Mouse (Mus musculus): ENCODE data around the gene Fat1.
A peak's percentile ranks its signal among the peaks of the same experiment; 100 is the strongest.
"Not testable (repeated sequence)": the region's sequence is repeated elsewhere in the genome, so short reads cannot be mapped to it uniquely, and the experiment has no call there.

Fat1 gene

DNA sequence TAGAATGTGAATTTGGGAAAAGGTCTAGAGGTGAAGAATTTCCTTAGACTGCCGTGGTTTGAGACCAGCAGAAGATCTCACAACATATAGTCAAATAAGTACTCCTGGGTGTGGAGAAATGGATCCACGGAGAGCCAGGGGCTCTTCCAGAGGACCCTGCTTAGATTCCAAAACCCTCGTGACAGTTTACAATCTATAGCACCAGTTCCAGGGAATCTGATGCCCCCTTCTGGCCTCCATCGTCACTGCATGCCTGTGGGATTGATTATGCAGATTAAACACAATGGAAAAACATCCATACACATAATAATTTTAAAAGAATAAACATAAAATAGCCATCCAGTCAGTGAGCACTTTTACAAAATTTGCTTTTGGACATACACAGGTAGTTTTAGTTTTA lies 75.4 kb downstream of the Fat1 start:
- DNase-seq, result peak; percentile 74 to 75

DNA sequence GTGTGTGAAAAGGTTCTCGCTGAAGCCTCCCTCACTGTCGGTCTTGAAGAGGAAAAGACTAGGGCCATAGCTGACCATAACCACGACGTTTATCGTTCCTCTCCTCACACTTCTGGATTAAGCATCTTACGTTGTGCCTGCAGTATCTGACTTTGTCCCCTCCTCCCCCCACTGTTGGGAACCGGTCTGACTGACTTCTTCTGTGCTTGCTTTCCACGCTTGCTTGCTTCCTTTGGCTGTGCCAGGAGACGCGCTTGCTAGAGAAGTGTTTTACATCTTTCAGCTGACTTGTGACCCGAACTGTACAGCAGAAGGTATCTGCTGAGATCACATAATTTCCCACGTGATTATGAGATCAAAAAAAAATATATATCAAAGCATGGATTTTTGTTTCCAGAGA lies 76.5 kb downstream of the Fat1 start:
- peak; percentile 52 to 65 for DNase-seq

DNA sequence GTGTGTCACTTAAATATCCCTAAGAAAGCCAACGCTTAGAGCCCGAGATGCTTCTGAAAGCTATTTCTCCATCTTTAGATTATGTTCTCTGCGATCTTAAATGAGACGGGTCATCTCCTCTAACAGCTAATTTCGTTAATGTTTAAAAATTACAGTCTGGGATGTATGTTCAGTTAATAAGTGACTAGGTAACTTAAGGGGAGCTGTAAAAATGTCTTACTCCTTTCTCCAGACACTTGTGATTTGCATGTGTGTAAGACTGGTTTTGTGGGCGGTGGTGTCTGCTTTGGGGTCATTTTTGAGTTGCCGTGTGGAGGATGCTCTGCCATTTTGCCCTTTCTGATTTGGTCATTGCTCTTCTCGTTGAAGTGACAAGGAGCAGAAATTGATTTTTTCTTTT lies 78.6 kb downstream of the Fat1 start:
- DNase-seq, result no peak

DNA sequence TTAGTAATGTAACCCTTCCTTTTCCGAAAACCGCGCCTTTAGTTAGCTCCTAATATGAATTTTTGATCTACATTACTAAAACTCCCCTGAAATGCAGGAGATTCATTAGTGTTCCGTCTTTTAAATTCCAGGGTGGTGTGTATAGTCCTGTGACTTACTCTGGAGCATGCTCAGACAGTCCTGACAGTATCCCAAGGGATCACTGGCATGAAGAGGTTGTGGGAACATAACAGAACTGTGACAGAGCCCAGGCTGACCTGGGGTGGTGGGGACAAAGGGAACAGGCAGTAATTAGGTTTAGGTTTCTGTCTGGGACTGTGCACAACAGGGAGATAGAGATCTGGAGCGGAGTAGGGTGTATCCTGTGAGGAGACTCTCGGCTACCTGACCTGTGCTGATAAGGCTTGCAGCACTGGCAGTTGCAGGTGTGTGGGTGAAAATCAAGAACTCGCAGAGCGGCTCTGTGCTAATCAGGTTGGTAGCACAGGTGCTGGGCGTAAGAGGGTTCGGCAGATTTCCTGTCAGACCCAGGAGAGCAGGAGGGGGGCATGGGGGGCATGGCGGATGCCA lies 79.3 kb downstream of the Fat1 start:
- no peak for DNase-seq

DNA sequence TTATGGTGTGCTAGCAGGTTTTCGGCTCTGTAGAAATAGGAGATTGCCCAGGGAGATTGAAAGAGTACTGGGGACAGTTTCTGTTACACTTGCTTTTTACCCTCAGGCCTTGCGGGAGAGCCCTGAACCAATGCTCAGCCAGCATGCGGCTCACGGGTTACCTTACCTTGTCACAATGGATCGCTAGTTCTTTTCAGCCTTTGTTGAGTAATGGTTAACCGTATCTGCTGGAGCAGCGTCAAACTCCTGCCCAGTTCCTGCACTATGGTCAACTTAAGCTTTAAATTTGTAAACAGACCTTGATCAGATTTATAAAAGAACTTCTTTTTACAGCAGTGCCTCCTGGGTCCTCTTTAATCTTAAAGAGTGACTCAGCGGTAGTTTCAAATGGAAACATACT lies 80.6 kb downstream of the Fat1 start:
- no peak for DNase-seq

DNA sequence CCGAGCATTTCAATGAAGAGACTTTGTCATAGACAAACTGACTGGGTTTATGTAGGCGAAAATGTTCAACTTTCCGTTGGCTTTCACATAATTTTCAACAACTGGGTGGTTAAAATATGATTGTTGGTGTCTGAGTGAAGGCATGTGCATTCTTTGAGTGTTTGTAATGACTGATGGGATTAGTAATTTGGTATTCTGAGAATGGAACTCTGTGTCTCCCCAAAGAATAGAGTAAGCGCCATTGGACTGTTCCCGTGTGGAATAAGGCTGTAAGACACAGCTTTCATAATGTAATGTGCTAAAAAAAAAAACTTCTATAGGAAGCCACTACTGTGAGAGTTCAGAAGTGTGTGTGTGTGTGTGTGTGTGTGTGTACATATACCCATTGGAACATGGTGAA lies 84.0 kb downstream of the Fat1 start:
- DNase-seq, result no peak

DNA sequence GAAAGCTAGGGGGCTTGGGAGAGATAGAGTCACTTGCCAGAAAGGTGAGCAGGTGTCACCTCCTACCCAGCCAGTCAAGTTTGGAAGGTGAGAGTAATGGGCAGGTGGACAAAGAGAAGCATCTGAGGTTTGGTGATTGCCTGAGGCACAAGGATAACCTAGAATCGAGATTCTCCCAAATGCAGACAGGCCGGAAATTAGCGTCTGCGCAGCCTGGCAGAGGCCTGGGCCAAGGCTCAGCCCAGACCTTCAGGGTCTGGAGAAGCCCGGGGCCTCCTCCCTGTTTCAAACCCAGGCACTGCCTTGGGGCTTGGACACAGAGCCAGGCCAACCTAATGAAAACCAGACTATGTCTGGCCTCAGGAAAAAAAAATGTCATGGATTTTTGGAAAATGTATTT lies 85.9 kb downstream of the Fat1 start:
- DNase-seq, result no peak

DNA sequence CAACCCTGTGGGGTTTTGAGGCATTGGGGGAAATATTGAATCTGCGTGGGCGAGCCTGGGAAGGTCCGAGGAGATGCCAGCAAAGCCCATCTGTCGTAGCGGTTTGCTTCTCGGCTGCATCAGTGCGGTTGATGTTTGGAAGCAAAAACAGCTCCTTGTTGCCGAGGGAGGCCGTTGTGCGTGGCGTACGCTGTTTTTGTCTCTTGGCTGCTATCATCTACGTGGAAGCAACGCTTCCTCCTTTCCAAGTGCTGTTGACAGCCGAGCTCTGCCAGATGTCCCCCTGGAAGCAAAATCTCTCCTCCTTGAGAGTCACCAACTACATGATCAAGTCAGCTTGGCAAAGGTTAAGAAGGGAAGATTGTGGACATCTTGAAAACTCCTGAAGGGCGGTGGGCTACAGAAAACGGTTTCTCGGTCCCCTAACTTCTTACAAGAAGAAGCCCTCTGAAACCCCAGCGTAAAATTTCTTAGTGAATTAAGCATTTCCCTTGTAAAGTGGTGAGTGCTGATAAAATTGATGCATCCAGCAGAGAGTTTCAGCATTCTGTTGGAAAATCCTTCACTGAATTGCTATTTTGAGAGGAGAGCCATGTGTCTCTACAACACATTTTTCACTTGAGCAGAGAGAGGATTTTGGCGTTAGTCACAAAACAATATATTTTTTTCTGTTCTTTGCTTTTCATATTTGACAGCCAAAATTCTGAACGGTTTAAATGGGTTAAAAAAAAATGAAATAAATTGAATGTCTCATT lies 86.8 kb downstream of the Fat1 start:
- no peak for DNase-seq

DNA sequence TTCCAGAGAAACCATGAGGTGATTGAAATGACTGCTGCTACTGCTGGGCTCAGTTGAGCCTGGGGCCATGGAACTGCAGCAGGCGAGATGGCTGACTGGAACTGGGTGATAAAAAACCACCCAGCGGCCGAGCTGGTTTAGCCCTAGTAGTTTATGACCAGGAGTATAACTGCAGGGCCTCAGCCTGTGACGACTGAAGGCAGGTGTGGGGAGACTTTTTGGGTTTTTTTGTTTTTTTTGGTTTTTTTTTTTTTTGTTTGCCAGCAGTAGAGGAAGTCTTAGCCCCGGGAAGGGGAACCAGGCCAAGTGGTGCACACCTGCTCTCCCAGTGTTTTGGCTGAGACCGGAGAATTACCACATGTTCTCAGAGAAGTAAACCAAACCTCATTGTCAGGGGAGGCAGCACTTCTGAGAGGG lies 92.8 kb downstream of the Fat1 start:
- peak in 1 of 2 experiments; percentile 28 for DNase-seq

DNA sequence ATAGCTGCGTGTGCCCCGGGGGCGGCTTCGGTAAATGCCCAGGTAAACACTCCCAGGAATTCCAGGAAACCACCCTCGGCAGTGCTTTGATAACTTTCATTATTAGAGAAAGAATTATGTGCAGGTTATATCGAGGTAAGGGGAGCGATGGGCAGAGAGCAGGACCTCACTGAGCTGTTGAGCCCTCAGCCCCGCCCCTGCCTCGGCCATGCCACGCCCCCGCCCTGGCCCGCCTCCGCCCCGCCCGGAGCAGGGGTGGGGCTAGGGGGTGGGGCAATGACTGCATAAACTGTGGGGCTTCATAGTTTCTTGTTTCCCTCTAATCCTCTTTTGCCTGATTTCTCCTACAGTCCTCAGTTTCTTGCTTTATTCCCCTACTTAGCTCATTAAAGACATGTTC lies 103.1 kb downstream of the Fat1 start:
- no peak for DNase-seq

DNA sequence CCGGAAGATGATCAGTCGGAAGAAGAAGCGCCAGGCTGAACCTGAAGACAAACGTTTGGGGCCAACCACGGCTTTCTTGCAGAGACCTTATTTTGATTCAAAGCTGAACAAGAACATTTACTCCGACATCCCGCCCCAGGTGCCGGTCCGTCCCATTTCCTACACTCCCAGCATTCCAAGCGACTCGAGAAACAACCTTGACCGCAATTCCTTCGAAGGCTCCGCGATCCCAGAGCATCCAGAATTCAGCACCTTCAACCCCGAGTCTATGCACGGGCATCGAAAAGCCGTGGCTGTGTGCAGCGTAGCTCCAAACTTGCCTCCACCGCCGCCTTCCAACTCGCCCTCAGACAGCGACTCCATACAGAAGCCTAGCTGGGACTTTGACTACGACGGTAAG lies 108.9 kb downstream of the Fat1 start:
- no peak for DNase-seq

DNA sequence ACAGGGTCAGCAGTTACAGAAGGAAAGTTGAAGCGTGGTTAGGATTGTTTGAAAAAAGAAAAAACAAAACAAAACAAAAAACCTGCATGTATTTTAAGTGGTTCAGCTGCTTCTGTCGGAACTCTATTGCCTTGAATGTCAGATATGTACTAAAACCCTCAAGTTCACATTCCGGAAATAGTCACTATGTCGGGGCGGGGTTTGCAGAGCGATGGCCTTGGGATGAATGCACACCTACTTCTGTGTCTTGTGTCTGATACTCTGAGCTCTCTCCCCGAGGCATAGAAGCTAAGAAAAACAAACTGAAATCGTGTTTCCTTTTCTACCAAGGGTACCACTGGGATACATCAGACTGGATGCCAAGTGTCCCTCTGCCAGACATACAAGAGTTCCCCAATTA lies 115.2 kb downstream of the Fat1 start:
- DNase-seq, result no peak

DNA sequence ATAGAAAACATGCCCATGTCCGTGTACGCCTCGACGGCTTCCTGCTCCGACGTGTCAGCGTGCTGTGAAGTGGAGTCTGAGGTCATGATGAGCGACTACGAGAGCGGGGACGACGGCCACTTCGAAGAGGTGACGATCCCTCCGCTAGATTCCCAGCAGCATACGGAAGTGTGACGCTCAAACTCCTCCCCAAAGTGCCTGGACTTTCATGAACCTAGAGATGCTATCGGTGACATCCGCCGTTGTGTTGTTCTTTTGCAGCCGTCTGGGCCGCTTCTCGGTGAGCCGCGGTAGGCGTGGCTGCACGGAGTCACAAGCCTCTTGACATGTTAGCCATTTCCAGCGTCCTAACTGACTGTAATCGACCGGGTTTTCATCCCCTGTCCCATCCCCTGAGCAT lies 116.0 kb downstream of the Fat1 start:
- DNase-seq, result no peak

DNA sequence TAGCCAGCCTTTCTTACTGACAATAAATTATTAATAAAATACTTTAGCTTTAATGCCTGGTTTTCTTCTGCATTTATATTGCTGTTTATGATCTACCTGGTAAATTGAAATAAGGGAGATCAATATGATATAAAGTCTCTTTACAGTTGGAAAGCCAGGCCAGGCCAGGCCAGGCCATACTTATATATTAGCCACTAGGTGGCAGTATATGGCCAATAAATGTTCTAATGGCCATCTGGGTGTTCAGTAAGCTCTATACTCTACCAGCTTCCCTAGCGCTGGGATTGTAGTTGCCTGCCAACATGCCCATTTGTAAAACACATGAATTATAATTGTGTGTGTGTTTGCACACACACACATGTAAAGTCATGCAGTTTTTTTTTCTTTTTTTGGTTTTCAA lies 117.0 kb downstream of the Fat1 start:
- DNase-seq, result no peak

DNA sequence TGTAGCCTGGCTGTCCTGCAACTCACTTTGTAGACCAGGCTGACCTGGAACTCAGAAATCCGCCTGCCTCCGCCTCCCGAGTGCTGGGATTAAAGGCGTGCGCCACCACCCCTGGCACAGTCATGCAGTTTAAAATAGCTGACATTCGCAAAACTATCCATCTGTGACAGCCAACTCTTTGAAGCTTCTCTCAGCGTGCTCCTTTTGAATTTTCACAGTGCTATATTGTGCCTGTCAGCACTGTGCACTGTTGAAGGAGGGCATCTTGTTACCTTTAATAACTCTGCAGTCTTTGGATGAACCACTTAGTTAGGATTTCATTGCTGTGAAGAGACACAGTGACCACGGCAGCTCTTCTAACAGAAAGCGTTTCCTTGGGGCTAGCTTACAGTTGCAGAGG lies 117.4 kb downstream of the Fat1 start:
- DNase-seq, result no peak

DNA sequence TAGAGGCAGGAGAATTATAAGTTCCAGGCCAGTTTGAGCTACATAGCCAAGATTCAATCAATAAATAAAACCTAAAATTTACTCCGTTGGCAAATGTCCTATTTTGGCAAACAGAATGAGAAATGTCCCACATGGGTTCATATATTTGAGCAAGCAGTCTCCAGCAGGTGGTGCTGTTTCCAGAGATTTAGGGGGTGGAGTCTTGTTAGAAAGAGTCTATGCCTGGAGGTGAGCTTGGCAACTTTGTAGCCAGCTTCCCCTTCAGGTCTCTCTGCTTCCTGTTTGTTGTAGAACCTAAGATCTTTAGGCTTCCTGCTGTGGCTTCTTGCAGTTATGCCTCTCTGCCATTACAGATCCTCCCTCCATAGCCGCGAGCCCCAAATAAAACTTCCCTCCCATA lies 120.3 kb downstream of the Fat1 start:
- no peak for DNase-seq

DNA sequence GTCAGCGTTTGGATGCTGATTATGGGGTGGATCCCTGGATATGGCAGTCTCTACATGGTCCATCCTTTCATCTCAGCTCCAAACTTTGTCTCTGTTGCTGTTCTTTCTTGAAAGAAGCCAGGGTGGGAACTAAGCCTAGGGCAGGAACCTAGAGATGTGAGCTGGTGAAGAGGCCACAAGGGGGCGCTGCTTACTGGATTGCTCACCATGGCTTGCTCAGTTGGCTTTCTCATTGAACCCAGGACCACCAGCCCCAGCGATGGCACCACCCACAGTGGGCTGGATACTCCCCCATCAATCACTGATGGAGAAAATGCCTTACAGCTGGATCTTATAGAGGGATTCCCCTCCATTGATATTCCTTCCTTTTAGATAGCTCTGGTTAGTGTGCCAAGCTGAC lies 121.6 kb downstream of the Fat1 start:
- DNase-seq, result no peak

DNA sequence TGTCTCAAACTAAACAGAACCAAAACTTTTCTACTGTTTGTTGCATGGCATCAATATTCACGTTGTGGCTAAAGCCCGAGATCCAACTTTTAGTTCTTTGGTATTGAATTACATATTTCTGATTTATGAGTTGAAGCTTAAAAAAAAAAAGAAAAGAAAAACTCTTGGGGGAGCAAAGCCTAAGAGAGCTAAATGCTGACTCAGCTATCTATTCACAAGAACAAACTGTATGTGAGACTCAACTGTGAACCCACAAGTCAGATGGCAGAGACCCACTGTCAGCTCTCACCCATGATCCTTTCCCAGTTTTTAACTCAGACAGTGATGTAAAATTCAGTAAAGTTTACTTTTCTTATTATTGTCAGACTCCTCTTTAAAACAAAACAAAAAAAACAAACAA lies 124.8 kb downstream of the Fat1 start:
- DNase-seq, result no peak

DNA sequence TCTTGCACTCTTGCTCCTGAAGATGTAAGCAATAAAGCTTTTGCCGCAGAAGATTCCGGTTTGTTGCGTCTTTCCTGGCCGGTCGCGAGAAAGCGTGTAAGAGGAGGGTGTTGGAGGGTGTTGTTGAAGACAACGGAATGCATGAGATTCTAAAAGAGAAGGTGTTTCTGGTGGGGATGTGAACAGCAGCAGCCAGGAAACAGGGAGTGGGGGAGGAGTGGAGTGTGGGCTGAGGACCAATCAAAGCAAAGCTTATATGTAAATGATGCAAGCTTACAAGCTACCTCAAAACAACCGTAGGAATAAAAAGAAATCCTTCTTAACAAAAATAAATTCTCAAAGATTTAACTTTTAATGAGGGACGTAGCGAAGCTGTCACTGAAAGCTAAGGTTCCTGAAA lies 127.1 kb downstream of the Fat1 start:
- DNase-seq, result no peak

DNA sequence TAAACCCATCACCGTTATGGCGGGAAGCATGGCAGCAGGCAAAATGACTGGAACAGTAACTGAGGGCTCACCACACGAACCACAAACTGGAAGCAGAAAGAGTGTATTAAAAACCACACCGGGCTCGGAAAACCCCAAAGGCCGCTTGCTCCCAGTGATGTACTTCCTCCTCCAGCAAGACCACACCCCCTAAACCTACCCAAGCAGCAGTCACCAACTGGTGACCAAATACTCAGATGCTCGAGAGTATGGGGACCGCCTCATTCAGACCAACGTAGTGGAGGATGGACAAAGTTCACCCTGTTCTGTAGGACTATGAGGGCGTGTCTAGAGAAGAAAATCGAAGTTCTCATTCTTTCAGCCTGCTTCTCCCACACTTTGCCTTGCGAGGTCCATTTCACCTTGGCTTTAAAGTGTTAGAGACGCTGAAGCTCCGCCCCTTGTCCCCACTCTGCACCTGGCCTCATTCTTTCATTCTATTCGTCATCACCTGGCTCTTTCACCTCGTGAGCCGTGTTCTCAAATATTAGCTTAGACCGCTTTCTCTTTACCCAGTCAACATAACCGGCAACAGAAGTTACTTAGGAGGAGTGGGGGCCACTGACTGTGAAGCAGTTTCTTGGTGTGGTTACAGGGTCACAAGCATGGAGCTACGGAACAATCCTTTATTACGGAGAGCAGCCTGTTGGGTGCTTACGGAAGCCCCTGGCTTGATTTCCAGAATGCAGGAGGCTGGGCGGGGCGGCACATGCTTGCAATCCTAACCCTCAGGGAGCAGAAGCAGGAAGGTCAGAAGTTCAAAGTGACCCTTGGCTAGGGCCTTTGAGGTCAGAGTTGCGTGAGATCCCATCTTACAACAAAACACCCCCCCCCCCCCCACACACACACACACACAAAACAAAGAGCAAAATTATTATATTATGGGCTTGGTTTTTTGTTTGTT lies 128.0 kb downstream of the Fat1 start:
- no peak for DNase-seq

DNA sequence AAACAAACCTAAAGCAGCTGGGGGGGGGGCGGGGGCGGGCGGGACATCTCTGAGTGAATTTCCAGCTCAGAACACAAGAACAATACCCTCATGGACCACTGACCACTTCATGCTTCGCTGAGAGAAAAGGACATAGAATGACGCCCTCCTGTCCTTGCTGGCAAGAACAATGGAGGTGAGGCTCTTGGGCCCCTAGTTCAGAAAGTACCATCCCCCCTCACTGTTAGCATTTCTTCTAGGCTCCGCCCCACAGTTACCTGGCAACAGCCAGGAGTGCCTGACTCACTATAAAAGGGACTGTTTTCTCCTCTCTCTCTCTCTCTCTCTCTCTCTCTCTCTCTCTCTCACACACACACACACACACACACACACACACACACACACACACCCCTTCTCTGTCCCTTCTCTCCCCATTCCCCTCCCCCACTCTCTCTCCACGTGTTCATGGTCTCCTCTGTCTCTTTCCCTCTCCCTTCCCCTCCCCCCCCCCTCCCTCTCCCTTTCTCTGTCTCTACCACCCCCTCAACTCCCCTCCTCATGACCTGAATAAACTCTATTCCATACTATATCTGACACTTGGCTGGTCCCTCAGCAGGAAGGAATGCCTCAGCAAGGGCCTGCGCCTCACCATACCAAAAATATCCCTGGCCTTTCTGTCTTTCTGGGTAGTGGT lies 129.1 kb downstream of the Fat1 start:
- DNase-seq, result no peak

DNA sequence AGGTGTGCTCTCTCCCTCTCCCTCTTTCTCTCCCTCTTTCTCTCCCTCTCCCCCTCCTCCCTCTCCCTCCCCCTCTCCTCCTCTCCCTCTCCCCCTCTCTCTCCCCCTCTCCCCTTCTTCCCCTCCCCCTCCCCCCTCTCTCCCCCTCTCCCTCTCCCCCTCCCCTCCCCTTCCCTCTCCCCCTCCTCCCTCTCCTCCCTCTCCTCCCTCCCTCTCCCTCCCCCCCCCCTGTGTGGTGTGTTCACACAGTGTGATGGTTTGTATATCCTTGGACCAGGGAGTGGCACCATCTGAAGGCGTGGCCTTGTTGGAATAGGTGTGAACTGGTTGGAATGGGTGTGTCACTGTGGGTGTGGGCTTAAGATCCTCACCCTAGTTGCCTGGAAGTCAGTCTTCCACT lies 130.1 kb downstream of the Fat1 start:
- DNase-seq, result not testable (repeated sequence)

DNA sequence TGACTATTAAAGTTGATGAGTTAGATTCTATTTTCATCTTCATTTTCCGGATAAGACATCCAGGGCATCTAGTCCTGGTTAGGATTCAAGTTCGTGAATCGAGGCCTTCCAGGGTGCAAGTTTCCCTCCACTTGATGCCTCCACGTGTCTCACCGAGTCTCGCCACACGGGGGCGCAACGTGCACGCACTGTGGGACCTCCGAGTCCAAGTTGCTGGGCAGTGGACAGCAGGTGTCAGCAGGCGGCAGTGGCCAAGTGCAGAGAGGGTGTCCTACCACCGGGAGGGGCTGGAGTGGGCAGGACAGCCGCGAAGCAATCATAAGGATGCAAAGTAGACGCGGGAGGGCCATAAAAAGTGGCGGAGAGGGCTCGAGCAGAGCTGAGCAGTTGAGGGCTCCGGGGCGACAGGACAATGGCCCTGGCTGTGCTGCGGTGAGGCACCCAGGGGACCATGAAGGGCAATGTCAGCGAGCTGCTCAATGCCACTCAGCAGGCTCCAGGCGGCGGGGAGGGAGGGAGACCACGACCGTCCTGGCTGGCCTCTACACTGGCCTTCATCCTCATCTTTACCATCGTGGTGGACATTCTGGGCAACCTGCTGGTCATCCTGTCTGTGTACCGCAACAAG lies 133.6 kb downstream of the Fat1 start, which contains the start of gene Mtnr1a:
Gene Mtnr1a (plus strand): TSS at position 379 of the 628 bp plus-strand sequence.
- DNase-seq, result peak; percentile 95 to 97
